Mouse (Mus musculus) kidney, adult 11 months (tissue): Measurements from ENCODE around the gene Ifna5.
A peak's percentile ranks its signal among the peaks of the same experiment; 100 is the strongest.
"Not testable (repeated sequence)": the region's sequence is repeated elsewhere in the genome, so short reads cannot be mapped to it uniquely, and the experiment has no call there.

Source experiments
- DNase-seq: peaks from one replicate; pipeline ENCODE4 v3.0.0; 2022

Ifna5 gene

GRCm38 (mm10) chr4:88835225-88835624 lies at the start of gene Ifna5:
Ifna5 (plus strand) TSS chr4:88835525.
- DNase-seq = not testable (repeated sequence)

- peak; percentile 79 for DNase-seq
Observed at GRCm38 (mm10) chr4:88788402-88788801, 46.9 kb upstream of the Ifna5 start, which contains the start of gene Gm13277. Gm13277 (plus strand) TSS chr4:88788632.

DNA sequence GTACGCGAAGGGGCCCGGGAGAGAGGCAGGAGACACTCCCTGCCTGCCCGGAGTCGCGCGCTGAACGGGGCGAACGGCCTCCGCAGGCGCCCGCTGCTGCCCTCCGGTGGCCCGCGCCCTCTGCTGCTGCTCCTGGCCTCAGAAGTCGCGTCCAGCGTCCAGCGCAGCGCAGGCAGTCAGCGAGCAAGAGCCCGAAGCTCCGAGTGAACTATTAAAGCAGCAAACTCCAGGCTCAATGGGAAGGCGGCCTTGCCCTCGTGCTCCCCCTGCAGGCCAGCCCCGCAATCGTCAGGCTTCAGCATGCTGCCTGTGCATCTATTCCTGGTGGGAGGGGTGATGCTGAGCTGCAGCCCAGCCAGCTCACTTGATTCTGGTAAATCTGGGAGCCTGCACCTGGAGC lies 44.1 kb upstream of the Ifna5 start, which contains the start of gene Gm13278:
TSS of gene Gm13278 (plus strand) at position 301 of the 400 bp plus-strand sequence.
- DNase-seq = not testable (repeated sequence)

DNA sequence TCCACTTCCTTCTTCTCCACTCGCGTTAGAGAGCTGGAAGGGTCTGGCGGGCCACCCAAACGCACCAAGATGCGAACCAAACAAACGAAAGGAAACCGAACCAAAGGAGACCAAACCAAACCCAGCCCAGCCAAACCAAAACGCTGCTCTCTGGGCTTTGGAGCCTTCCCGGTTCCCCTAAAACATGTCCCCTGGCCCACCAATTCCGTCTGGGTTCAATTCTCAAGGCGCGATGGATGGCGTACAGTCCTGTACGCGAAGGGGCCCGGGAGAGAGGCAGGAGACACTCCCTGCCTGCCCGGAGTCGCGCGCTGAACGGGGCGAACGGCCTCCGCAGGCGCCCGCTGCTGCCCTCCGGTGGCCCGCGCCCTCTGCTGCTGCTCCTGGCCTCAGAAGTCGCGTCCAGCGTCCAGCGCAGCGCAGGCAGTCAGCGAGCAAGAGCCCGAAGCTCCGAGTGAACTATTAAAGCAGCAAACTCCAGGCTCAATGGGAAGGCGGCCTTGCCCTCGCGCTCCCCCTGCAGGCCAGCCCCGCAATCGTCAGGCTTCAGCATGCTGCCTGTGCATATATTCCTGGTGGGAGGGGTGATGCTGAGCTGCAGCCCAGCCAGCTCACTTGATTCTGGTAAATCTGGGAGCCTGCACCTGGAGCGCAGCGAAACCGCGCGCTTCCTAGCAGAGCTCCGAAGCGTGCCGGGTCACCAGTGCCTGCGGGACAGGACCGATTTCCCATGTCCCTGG lies 41.2 kb upstream of the Ifna5 start, which contains the start of gene Gm13275:
TSS of gene Gm13275 (plus strand) at position 552 of the 740 bp plus-strand sequence.
- peak; percentile 77 for DNase-seq

GRCm38 (mm10) chr4:88797097-88797496 lies 38.2 kb upstream of the Ifna5 start, which contains the start of gene Gm13279:
Gm13279 (plus strand) TSS chr4:88797397.
- DNase-seq = not testable (repeated sequence)

DNA sequence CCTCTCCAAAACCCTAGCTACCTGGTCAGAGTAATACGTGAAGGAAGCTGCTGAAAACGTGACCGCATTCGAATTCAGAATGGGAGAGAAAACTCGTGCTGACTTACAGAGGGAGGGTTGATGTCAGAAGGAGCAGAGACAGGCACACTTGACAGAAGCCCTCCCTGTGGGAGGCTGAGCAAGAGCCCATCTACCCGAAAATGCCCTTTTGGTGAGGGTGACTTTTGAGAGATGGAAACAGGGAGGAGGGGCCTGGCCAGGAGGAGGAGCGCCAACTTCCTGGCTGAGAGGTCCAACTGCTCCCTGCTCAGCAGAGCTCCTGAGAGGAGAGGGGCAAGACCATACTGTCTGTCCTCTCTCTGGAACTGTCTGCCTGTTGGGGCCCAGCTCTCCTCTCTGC lies 36.0 kb upstream of the Ifna5 start, which contains the start of gene Gm13285:
TSS of gene Gm13285 (plus strand) at position 301 of the 400 bp plus-strand sequence.
- DNase-seq = not testable (repeated sequence)

DNA sequence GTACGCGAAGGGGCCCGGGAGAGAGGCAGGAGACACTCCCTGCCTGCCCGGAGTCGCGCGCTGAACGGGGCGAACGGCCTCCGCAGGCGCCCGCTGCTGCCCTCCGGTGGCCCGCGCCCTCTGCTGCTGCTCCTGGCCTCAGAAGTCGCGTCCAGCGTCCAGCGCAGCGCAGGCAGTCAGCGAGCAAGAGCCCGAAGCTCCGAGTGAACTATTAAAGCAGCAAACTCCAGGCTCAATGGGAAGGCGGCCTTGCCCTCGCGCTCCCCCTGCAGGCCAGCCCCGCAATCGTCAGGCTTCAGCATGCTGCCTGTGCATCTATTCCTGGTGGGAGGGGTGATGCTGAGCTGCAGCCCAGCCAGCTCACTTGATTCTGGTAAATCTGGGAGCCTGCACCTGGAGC lies 32.4 kb upstream of the Ifna5 start, which contains the start of gene Gm13287:
TSS of gene Gm13287 (plus strand) at position 301 of the 400 bp plus-strand sequence.
- not testable (repeated sequence) for DNase-seq

GRCm38 (mm10) chr4:88805231-88805630 lies 30.1 kb upstream of the Ifna5 start, which contains the start of gene Gm13288:
Gm13288 (plus strand) TSS chr4:88805531.
- not testable (repeated sequence) for DNase-seq

DNA sequence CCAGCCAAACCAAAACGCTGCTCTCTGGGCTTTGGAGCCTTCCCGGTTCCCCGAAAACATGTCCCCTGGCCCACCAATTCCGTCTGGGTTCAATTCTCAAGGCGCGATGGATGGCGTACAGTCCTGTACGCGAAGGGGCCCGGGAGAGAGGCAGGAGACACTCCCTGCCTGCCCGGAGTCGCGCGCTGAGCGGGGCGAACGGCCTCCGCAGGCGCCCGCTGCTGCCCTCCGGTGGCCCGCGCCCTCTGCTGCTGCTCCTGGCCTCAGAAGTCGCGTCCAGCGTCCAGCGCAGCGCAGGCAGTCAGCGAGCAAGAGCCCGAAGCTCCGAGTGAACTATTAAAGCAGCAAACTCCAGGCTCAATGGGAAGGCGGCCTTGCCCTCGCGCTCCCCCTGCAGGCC lies 29.6 kb upstream of the Ifna5 start:
- DNase-seq = peak; percentile 52

GRCm38 (mm10) chr4:88815928-88816327 lies 19.4 kb upstream of the Ifna5 start, which contains the start of gene Ifna7:
Ifna7 (plus strand) TSS chr4:88816228.
- DNase-seq = no peak

DNA sequence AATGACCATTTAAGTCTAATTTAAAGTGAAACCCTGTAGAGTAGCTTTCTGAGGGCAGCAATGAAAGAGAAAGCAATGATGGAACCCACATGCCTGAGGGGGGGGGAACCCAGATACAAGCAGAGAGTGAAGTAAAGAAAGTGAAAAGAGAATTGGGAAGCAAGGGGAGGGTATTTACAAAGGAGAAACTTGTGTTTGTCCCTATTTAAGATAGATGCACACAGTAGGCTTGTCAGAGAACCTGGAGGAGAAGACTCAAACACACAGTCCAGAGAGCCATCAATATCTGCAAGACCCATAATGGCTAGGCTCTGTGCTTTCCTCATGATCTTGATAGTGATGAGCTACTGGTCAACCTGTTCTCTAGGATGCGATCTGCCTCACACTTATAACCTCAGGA lies 15.7 kb upstream of the Ifna5 start, which contains the start of gene Ifna11:
TSS of gene Ifna11 (plus strand) at position 301 of the 400 bp plus-strand sequence.
- no peak for DNase-seq

DNA sequence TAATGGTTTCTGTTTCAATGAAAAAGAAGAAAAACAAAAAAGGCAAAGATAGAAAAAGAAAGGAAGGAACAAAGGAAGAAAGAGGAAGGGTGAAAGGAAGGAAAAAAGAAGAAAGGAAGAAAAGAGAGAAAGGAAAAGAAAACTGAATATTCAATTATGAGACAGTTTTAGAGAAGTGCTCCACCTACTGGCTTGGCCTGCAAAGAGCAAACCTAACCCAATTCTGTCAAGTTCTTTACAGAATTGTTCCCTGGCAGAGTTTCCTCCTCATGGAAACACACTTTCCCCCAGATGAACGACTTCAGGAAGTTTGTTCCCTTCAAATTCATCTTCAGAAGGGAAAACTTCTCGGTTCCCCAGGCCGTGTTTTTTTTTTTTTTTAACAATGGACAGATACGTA lies 12.3 kb upstream of the Ifna5 start:
- no peak for DNase-seq

DNA sequence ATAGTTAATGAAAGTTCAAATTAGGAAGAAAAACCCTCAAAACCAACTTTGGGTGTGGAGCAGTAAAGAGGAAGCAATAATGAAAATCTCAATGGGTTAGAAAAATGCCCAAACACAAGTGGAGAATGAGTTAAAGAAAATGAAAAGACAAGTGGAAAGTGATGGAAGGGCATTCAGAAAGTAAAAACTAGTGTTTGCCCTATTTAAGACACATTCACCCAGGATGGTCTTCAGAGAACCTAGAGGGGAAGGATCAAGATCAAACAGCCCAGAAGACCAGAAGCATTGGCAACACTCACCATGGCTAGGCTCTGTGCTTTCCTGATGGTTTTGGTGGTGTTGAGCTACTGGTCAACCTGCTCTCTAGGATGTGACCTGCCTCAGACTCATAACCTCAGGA lies 8.2 kb upstream of the Ifna5 start, which contains the start of gene Ifna6:
TSS of gene Ifna6 (plus strand) at position 301 of the 400 bp plus-strand sequence.
- not testable (repeated sequence) for DNase-seq

- peak; percentile 3 for DNase-seq
Observed at GRCm38 (mm10) chr4:88830523-88830922, 4.8 kb upstream of the Ifna5 start.

DNA sequence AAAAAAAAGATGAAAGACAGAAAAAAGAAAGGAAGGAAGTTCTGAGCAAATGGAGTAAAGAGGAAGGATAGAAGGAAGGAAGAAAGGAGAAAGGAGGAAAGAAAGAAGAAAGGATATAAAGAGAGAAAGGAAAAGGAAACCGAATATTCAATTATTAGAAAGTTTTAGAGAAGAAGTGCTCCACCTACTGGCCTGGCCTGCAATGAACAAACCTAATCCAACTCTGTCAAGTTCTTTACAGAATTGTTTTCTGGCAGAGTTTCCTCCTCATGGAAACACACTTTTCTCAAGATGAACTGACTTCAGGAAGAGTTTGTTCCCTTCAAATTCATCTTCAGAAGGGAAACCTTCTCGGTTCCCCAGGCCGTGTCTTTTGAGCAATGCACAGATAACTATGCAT lies 3.5 kb downstream of the Ifna5 start:
- DNase-seq = no peak

DNA sequence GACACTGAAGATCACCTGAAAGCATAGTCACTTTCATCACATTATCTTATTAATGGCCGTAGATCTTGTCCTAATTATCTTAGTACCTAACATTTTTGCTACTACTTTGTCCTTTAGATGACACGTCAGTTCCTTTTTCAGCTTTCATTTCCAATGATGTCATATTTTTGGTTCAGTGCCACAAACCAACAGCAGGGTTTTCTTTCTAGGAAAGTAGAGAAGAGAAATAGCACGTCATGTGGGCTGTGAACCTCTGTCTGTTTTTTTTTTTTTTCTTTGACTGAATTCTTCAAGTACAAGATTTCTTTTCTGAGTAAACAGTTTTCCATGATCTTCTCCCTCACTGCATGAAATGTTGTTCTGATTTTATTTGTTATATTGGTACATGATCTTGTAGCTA lies 4.7 kb downstream of the Ifna5 start:
- no peak for DNase-seq

DNA sequence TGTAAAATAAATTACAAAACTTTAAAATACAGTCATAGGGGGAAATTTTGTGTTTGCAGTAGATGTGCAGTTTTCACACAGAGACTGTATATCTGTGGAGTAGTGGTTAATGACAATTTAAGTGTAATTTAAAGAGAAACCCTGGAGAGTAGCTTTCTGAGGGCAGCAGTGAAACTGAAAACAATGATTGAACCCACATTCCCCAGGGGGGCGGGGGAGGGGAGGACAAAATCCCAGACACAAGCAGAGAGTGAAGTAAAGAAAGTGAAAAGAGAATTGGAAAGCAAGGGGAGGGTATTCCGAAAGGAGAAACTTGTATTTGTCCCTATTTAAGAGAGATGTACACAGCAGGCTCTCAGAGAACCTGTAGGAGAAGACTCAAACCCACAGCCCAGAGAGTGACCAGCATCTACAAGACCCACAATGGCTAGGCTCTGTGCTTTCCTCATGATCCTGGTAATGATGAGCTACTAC lies 6.2 kb downstream of the Ifna5 start, which contains the start of gene Ifna4:
TSS of gene Ifna4 (plus strand) at position 424 of the 474 bp plus-strand sequence.
- no peak for DNase-seq

GRCm38 (mm10) chr4:88845334-88845733 lies 10.0 kb downstream of the Ifna5 start:
- DNase-seq = no peak

GRCm38 (mm10) chr4:88849698-88850097 lies 14.4 kb downstream of the Ifna5 start, which contains the start of gene Ifna1:
Ifna1 (plus strand) TSS chr4:88850087.
- no peak for DNase-seq

DNA sequence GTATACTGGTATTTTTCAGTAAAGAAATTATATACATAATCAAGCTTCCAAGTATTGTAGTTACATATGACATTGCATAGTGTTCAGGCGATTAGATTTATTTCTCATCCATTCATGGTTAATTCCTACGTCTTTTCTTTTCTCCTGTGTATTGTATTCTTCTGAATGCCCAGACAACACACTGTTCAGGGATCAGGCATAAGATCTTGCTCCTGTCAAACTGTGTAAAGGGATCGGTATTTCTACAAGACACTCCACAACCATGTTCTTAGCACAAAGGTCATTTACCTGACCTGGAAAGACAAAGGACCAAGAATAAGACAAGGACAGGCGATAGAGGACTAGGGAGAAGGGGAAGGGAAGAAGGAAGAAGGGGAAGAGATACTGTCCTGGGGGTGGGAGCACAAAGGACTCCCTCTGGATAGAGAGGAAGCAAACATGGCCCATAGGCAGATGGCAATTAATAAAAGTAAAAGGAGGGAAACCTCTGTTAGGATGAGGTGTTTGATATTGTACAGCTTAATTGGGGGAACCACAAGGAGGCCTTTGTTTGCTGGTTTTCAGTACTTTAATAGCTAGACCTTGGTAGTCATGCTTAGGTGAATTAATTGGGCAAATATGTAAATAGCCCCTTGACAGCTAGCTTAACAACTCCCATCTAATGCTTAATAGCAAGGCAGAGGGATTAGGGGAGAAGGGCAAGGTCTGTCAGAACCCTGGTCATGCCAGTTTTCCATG lies 15.9 kb downstream of the Ifna5 start:
- no peak for DNase-seq

DNA sequence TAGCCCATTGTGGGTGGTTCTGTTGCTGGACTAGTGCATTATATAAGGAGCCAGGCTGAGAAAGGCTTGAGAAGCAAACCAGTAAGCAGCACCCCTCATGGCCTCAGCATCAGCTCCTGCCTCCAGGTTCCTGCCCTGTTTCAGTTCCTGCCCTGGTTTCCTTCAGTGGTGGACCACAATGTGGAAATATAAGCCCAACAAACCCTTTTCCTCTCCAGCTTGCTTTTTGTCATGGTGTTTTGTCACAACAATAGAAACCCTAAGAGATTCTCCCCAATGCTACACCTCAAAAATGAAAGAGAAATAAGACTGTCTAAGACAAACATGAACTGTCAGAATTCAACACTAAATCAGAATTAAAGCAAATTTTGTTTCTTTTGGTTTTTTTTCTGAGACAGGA lies 23.9 kb downstream of the Ifna5 start:
- DNase-seq = no peak

DNA sequence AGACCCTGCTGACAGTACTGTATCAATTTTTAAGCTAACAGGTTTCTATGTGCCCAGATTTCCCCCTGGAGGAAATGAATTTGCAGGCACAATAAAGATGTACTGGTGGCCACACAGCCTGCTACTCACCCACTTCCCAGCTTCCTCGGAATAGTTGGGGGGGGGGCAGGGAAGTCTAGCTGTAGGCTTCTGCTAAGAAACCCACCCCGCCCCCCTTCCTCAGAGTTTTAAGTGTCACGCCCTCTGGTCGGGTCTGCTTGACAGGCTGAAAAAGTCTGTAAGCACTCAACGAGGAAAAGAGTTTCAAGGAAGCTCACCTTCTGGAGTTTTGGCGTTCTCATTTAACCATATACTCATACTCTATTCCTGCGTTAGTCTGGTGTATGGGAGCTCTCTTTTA lies 28.0 kb downstream of the Ifna5 start:
- DNase-seq = no peak

- no peak for DNase-seq
Observed at GRCm38 (mm10) chr4:88864599-88864998, 29.3 kb downstream of the Ifna5 start.
